Mouse (Mus musculus): ENCODE measurements around the gene Rbm15. TPM values are rescaled to one million over a fixed set of nuclear protein-coding genes. Genes with fewer than 3 reads are reported as not detected.

Gene Rbm15
- polyA plus RNA-seq, 1 experiment from 2014 or later, result 12.3 TPM

- Histone ChIP-seq H3K27me3 (ENCODE audit: control insufficient read depth, insufficient read depth, low read length) (no peaks in the 10 kb centered on the region), H3K9me3 (replicated peaks; ENCODE audit: control insufficient read depth, low read length) (no peaks in the 10 kb centered on the region), H3K4me3 (replicated peaks; ENCODE audit: low read length) (no peak overlapping the region), H3K27ac (ENCODE audit: low read length) (no peak overlapping the region), H3K9ac (ENCODE audit: low read length) (no peak overlapping the region), H3K4me2 (ENCODE audit: low read depth, low read length) (no peak overlapping the region), H3K4me1 (ENCODE audit: control insufficient read depth, insufficient read depth, low read length) (peaks cover 6% of the 10 kb centered on the region; the same call in 1 of the 2 replicates), H3K36me3 (ENCODE audit: control insufficient read depth, insufficient read depth, low read length) (no peaks in the 10 kb centered on the region)
- WGBS, result 71% methylated on average over 5 of the region's 5 CpGs
- no peak for ATAC-seq (ENCODE audit: insufficient read depth, low FRiP score)
Observed at GRCm38 (mm10) chr3:107295672-107296360, 37.7 kb downstream of the Rbm15 start.

GRCm38 (mm10) chr3:107290764-107291381 lies 42.6 kb downstream of the Rbm15 start, which contains the start of gene Slc16a4:
Gene Slc16a4 (plus strand): TSS chr3:107291230.
- no peaks in the 10 kb centered on the region for H3K27me3 ChIP-seq (ENCODE audit: control insufficient read depth, insufficient read depth, low read length)
- H3K4me1 ChIP-seq (ENCODE audit: control insufficient read depth, insufficient read depth, low read length), result peaks cover 9% of the 10 kb centered on the region; the same call in 1 of the 2 replicates
- ATAC-seq (ENCODE audit: insufficient read depth, low FRiP score), result peak; percentile 88
- H3K4me2 ChIP-seq (ENCODE audit: low read depth, low read length), result peak within 1 kb of the TSS; percentile 27
- no peak within 1 kb of the TSS for H3K9ac ChIP-seq (ENCODE audit: low read length)
- WGBS, result 18% methylated on average over 9 of the region's 9 CpGs
- no peaks in the 10 kb centered on the region for H3K9me3 ChIP-seq (replicated peaks; ENCODE audit: control insufficient read depth, low read length)
- peak within 1 kb of the TSS; percentile 60 for H3K27ac ChIP-seq (ENCODE audit: low read length)
- H3K4me3 ChIP-seq (replicated peaks; ENCODE audit: low read length), result no peak within 1 kb of the TSS
- H3K36me3 ChIP-seq (ENCODE audit: control insufficient read depth, insufficient read depth, low read length), result no peaks in the 10 kb centered on the region

GRCm38 (mm10) chr3:107287346-107287745 lies 46.1 kb downstream of the Rbm15 start:
- Histone ChIP-seq H3K27ac (ENCODE audit: low read length) (no peak overlapping the region), H3K9ac (ENCODE audit: low read length) (no peak overlapping the region), H3K36me3 (ENCODE audit: control insufficient read depth, insufficient read depth, low read length) (peaks cover 7% of the 10 kb centered on the region; the same call in 1 of the 2 replicates), H3K27me3 (ENCODE audit: control insufficient read depth, insufficient read depth, low read length) (no peaks in the 10 kb centered on the region), H3K9me3 (replicated peaks; ENCODE audit: control insufficient read depth, low read length) (no peaks in the 10 kb centered on the region), H3K4me2 (ENCODE audit: low read depth, low read length) (no peak overlapping the region), H3K4me1 (ENCODE audit: control insufficient read depth, insufficient read depth, low read length) (peaks cover 9% of the 10 kb centered on the region; the same call in 1 of the 2 replicates), H3K4me3 (replicated peaks; ENCODE audit: low read length) (no peak overlapping the region)
- ATAC-seq (ENCODE audit: insufficient read depth, low FRiP score), result no peak

GRCm38 (mm10) chr3:107286123-107286522 lies 47.4 kb downstream of the Rbm15 start:
- no peak for ATAC-seq (ENCODE audit: insufficient read depth, low FRiP score)
- 76% methylated on average over 2 of the region's 2 CpGs for WGBS
- H3K4me2 ChIP-seq (ENCODE audit: low read depth, low read length), result no peak overlapping the region
- no peaks in the 10 kb centered on the region for H3K27me3 ChIP-seq (ENCODE audit: control insufficient read depth, insufficient read depth, low read length)
- H3K27ac ChIP-seq (ENCODE audit: low read length), result no peak overlapping the region
- H3K9ac ChIP-seq (ENCODE audit: low read length), result no peak overlapping the region
- no peak overlapping the region for H3K4me3 ChIP-seq (replicated peaks; ENCODE audit: low read length)
- peaks cover 5% of the 10 kb centered on the region; the same call in 1 of the 2 replicates for H3K4me1 ChIP-seq (ENCODE audit: control insufficient read depth, insufficient read depth, low read length)
- peaks cover 9% of the 10 kb centered on the region; the same call in 1 of the 2 replicates for H3K36me3 ChIP-seq (ENCODE audit: control insufficient read depth, insufficient read depth, low read length)
- H3K9me3 ChIP-seq (replicated peaks; ENCODE audit: control insufficient read depth, low read length), result no peaks in the 10 kb centered on the region

- no peaks in the 10 kb centered on the region for H3K27me3 ChIP-seq (ENCODE audit: control insufficient read depth, insufficient read depth, low read length)
- peaks cover 9% of the 10 kb centered on the region; the same call in 1 of the 2 replicates for H3K36me3 ChIP-seq (ENCODE audit: control insufficient read depth, insufficient read depth, low read length)
- peak within 1 kb of the TSS; percentile 80 for H3K4me3 ChIP-seq (replicated peaks; ENCODE audit: low read length)
- WGBS, result 2% methylated on average over 43 of the region's 43 CpGs
- peak within 1 kb of the TSS; percentile 91 for H3K9ac ChIP-seq (ENCODE audit: low read length)
- peaks cover 10% of the 10 kb centered on the region; the same call in 1 of the 2 replicates for H3K4me1 ChIP-seq (ENCODE audit: control insufficient read depth, insufficient read depth, low read length)
- no peaks in the 10 kb centered on the region for H3K9me3 ChIP-seq (replicated peaks; ENCODE audit: control insufficient read depth, low read length)
- no peak within 1 kb of the TSS for H3K27ac ChIP-seq (ENCODE audit: low read length)
- peak; percentile 87 for ATAC-seq (ENCODE audit: insufficient read depth, low FRiP score)
- peak within 1 kb of the TSS; percentile 78 for H3K4me2 ChIP-seq (ENCODE audit: low read depth, low read length)
Observed at GRCm38 (mm10) chr3:107278479-107279269, 54.8 kb downstream of the Rbm15 start, which contains the start of gene Lamtor5. Gene Lamtor5 (plus strand): TSS chr3:107278858.

DNA sequence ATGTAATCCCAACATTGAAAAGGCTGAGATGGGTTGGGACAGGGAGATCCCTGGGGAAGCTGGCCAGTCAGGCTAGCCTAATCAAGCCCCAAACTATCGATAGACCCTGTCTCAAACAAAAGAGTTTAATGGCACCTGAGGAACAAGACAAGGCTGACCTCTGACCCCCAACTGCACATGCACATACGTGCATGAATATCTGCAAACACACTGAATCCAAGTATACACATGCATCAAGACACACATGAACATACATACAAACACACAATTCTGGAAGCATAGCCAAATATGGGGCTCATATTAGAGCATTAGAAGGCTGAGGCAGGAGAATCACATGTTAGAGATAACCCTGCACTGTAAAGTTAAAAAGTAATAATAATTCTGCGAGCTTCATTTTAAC lies 56.8 kb downstream of the Rbm15 start:
- WGBS, result 77% methylated on average over 3 of the region's 3 CpGs
- Histone ChIP-seq H3K27ac (ENCODE audit: low read length) (no peak overlapping the region), H3K4me2 (ENCODE audit: low read depth, low read length) (no peak overlapping the region), H3K4me1 (ENCODE audit: control insufficient read depth, insufficient read depth, low read length) (peaks cover 10% of the 10 kb centered on the region; the same call in 1 of the 2 replicates), H3K9ac (ENCODE audit: low read length) (no peak overlapping the region), H3K4me3 (replicated peaks; ENCODE audit: low read length) (no peak overlapping the region), H3K9me3 (replicated peaks; ENCODE audit: control insufficient read depth, low read length) (no peaks in the 10 kb centered on the region), H3K27me3 (ENCODE audit: control insufficient read depth, insufficient read depth, low read length) (no peaks in the 10 kb centered on the region), H3K36me3 (ENCODE audit: control insufficient read depth, insufficient read depth, low read length) (no peaks in the 10 kb centered on the region)
- ATAC-seq (ENCODE audit: insufficient read depth, low FRiP score), result no peak

- Histone ChIP-seq H3K9ac (ENCODE audit: low read length) (no peak overlapping the region), H3K27ac (ENCODE audit: low read length) (no peak overlapping the region), H3K27me3 (ENCODE audit: control insufficient read depth, insufficient read depth, low read length) (no peaks in the 10 kb centered on the region), H3K36me3 (ENCODE audit: control insufficient read depth, insufficient read depth, low read length) (no peaks in the 10 kb centered on the region), H3K4me3 (replicated peaks; ENCODE audit: low read length) (no peak overlapping the region), H3K9me3 (replicated peaks; ENCODE audit: control insufficient read depth, low read length) (no peaks in the 10 kb centered on the region), H3K4me1 (ENCODE audit: control insufficient read depth, insufficient read depth, low read length) (peaks cover 10% of the 10 kb centered on the region; the same call in 1 of the 2 replicates), H3K4me2 (ENCODE audit: low read depth, low read length) (no peak overlapping the region)
- 62% methylated on average over 4 of the region's 4 CpGs for whole genome bisulfite sequencing
- ATAC-seq (ENCODE audit: insufficient read depth, low FRiP score), result no peak
Observed at GRCm38 (mm10) chr3:107275996-107276395, 57.5 kb downstream of the Rbm15 start.
